Mouse (Mus musculus) liver, postnatal 0 days (tissue): ENCODE measurements around the gene Cdk14. TPM values are rescaled to one million over a fixed set of nuclear protein-coding genes. Genes with fewer than 3 reads are reported as not detected.

Experiments used
- ATAC-seq: fragments of 200-750 bp; cut with Nextera tagmentation; 2 replicates; pipeline ENCODE4 v1.8.0; 2017; ENCODE audit warnings: mild to moderate bottlenecking, moderate library complexity
- DNase-seq: peaks from one replicate; pipeline ENCODE4 v3.0.0-alpha.2; 2016
- H3K27ac ChIP-seq: fragments of 300-500 bp; sonication (generic); 2 replicates; pipeline ENCODE4 v1.5.1; 2014; ENCODE audit warnings: antibody characterized with exemption, moderate library complexity, mild to moderate bottlenecking, low read depth
- H3K27me3 ChIP-seq: fragments of 300-500 bp; sonication (generic); 2 replicates; pipeline ENCODE4 v1.6.1; 2014; ENCODE audit warnings: low read length, control low read depth, mixed read lengths; ENCODE audit not compliant: insufficient read depth
- H3K36me3 ChIP-seq: fragments of 300-500 bp; sonication (generic); replicated peaks from 2 replicates; pipeline ENCODE4 v1.6.1; 2014; ENCODE audit warnings: mild to moderate bottlenecking, control low read depth, low read length, moderate library complexity, mixed read lengths; ENCODE audit not compliant: insufficient read depth
- H3K4me1 ChIP-seq: fragments of 300-500 bp; sonication (generic); 2 replicates; pipeline ENCODE4 v1.6.1; 2014; ENCODE audit warnings: antibody characterized with exemption, mild to moderate bottlenecking, control low read depth; ENCODE audit not compliant: insufficient read depth
- H3K4me2 ChIP-seq: fragments of 300-500 bp; sonication (generic); 2 replicates; pipeline ENCODE4 v1.6.1; 2014; ENCODE audit warnings: low read depth, mild to moderate bottlenecking, low read length, moderate library complexity, mixed read lengths
- H3K4me3 ChIP-seq: fragments of 300-500 bp; sonication (generic); 2 replicates; pipeline ENCODE4 v1.5.1; 2014; ENCODE audit warnings: low read depth, low read length
- H3K9ac ChIP-seq: fragments of 300-500 bp; sonication (generic); replicated peaks from 2 replicates; pipeline ENCODE4 v1.6.1; 2014; ENCODE audit warnings: mild to moderate bottlenecking, moderate library complexity
- H3K9me3 ChIP-seq: fragments of 300-500 bp; sonication (generic); 2 replicates; pipeline ENCODE4 v1.6.1; 2016; ENCODE audit warnings: mild to moderate bottlenecking, control low read depth, low read length, mixed read lengths
- CTCF ChIP-seq: sonication (generic); IDR thresholded peaks from 2 replicates; pipeline ENCODE4 v1.5.1; 2016; ENCODE audit warnings: antibody characterized with exemption, low read depth
- EP300 ChIP-seq: IDR thresholded peaks from 2 replicates; pipeline ENCODE4 v1.6.1; 2016; ENCODE audit warnings: antibody characterized with exemption, low read depth, mild to moderate bottlenecking
- WGBS: fragments of 180-500 bp; shearing (Covaris S2); extraction: QIAGEN DNeasy Blood & Tissue Kit; methylation state at CpG from one replicate; pipeline ENCODE4 v1.1.7; 2014; ENCODE audit not compliant: insufficient replicate concordance; 5-methylcytosine and 5-hydroxymethylcytosine counted together
- polyA plus RNA-seq: library from polyadenylated mRNA; unstranded; fragments of >200 nt; fragmentation: Nextera tagmentation; extraction: Ambion mirVana; gene quantifications from 2 replicates; pipeline ENCODE4 v1.2.1, GENCODE M21; 2015

The Cdk14 gene
- polyA plus RNA-seq, 1 experiment from 2014 or later = 1.1 TPM

- TF ChIP-seq CTCF (no peak), EP300 (no peak)
- Histone ChIP-seq H3K27ac (no peak overlapping the region), H3K4me3 (no peak overlapping the region), H3K4me2 (no peak overlapping the region), H3K36me3 (no peaks in the 10 kb centered on the region), H3K27me3 (no peaks in the 10 kb centered on the region), H3K9ac (no peak overlapping the region), H3K9me3 (peaks cover 3% of the 10 kb centered on the region; the same call in 1 of the 2 replicates), H3K4me1 (no peaks in the 10 kb centered on the region)
- DNase-seq (no peak), ATAC-seq (no peak)
- WGBS = 66% methylated on average over 4 of the region's 4 CpGs
These were observed 542.5 kb downstream of the Cdk14 start for GRCm38 (mm10) chr5:4877638-4878037.

GRCm38 (mm10) chr5:4877131-4877631 is 542.9 kb downstream of the Cdk14 start:
- TF ChIP-seq EP300 = no peak
- no peak for TF ChIP-seq CTCF
- Histone ChIP-seq H3K36me3 (no peaks in the 10 kb centered on the region), H3K4me3 (no peak overlapping the region), H3K9me3 (peaks cover 3% of the 10 kb centered on the region; the same call in 1 of the 2 replicates), H3K27ac (no peak overlapping the region), H3K9ac (no peak overlapping the region), H3K27me3 (no peaks in the 10 kb centered on the region), H3K4me1 (no peaks in the 10 kb centered on the region), H3K4me2 (no peak overlapping the region)
- DNase-seq (no peak), ATAC-seq (no peak)
- WGBS = 58% methylated on average over 5 of the region's 5 CpGs

GRCm38 (mm10) chr5:4876653-4877091 is 543.4 kb downstream of the Cdk14 start:
- H3K9ac ChIP-seq = no peak overlapping the region
- H3K9me3 ChIP-seq = no peaks in the 10 kb centered on the region
- TF ChIP-seq CTCF = no peak
- TF ChIP-seq EP300 = no peak
- H3K4me2 ChIP-seq = no peak overlapping the region
- no peaks in the 10 kb centered on the region for H3K4me1 ChIP-seq
- no peak overlapping the region for H3K4me3 ChIP-seq
- WGBS = 60% methylated on average over 15 of the region's 15 CpGs
- H3K27me3 ChIP-seq = no peaks in the 10 kb centered on the region
- no peaks in the 10 kb centered on the region for H3K36me3 ChIP-seq
- ATAC-seq = no peak
- H3K27ac ChIP-seq = no peak overlapping the region
- DNase-seq = no peak

- TF ChIP-seq EP300 (no peak), CTCF (no peak)
- WGBS = 67% methylated on average over 4 of the region's 4 CpGs
- Histone ChIP-seq H3K9ac (no peak overlapping the region), H3K27ac (no peak overlapping the region), H3K4me2 (no peak overlapping the region), H3K4me1 (no peaks in the 10 kb centered on the region), H3K9me3 (no peaks in the 10 kb centered on the region), H3K36me3 (no peaks in the 10 kb centered on the region), H3K4me3 (no peak overlapping the region), H3K27me3 (no peaks in the 10 kb centered on the region)
- no peak for DNase-seq
- no peak for ATAC-seq
These were observed 549.9 kb downstream of the Cdk14 start for GRCm38 (mm10) chr5:4870041-4870726.

DNA sequence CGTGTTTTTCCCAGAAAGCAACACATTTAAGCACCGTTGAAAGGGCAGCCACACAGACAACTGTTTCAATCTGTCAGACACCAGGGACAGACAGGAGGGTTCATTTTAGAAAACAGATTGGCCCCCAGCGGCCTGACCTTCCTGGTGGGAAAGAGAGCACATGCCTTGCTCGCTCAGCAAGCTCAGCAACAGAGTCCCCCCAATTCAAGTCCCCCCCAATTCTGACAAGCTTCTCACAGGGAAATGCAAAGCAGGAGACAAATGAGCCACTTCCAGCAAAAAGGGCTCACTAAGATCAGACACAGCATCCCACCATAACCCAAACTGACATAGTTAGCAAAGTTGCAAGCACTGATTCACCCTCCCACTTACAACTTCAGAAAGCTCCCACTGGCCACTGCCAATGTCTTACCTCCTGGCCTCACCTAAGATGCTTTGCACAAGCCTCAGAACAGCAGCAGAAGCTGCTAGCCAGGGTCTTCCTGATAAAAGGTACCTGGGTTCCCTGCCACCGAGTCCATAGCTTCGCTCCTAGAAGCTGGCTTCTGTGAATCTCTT is 551.5 kb downstream of the Cdk14 start:
- no peaks in the 10 kb centered on the region for H3K36me3 ChIP-seq
- ATAC-seq = no peak
- H3K27me3 ChIP-seq = no peaks in the 10 kb centered on the region
- no peak overlapping the region for H3K9ac ChIP-seq
- no peaks in the 10 kb centered on the region for H3K9me3 ChIP-seq
- no peak for TF ChIP-seq EP300
- TF ChIP-seq CTCF = no peak
- no peak overlapping the region for H3K4me3 ChIP-seq
- no peak overlapping the region for H3K4me2 ChIP-seq
- WGBS = 62% methylated on average over 6 of the region's 6 CpGs
- H3K4me1 ChIP-seq = no peaks in the 10 kb centered on the region
- DNase-seq = no peak
- no peak overlapping the region for H3K27ac ChIP-seq

DNA sequence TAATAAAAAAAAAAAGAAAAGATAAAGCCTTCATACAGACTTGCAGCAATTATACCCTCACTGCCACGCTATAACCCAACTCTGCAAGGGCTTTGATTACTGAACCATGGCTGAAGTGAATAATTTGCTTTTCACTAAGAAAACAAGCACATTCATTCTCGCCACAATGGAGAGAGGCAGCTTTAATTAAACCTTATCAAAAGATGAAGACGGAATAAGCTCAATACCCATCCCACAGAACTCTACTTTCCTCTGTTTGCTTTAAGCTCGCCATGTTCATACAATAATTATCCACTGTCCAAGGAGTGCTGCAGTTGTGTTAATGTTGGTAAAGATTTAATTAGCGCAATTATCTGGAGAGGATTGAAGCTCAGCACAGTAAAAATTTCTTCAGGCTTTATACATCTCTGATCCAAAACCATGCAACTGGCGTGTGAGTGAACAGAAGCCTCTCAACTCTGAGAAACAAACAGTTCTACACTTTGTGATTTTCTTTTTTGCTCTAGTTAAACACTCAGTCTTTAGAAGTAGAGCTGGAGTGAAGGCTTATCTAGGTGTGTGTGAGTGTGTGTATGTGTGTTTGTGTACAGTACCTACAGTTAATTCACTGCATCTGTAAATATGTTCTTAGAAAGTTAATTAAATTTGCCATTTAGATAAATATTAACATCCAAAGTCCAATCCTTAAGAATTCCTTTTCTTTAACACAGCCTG is 552.1 kb downstream of the Cdk14 start:
- H3K4me3 ChIP-seq = no peak overlapping the region

More for the DNA sequence above, 552.1 kb downstream of the Cdk14 start:
- no peak overlapping the region for H3K9ac ChIP-seq
- WGBS = 79% methylated on average over 6 of the region's 6 CpGs
- H3K36me3 ChIP-seq = no peaks in the 10 kb centered on the region
- no peaks in the 10 kb centered on the region for H3K27me3 ChIP-seq
- ATAC-seq = no peak
- no peak overlapping the region for H3K27ac ChIP-seq
- no peak for DNase-seq
- TF ChIP-seq EP300 = no peak
- TF ChIP-seq CTCF = no peak
- no peaks in the 10 kb centered on the region for H3K4me1 ChIP-seq
- H3K9me3 ChIP-seq = no peaks in the 10 kb centered on the region
- H3K4me2 ChIP-seq = no peak overlapping the region
